Mouse (Mus musculus) MEL (cell line): Measurements from ENCODE around the gene Eml5. TPM values are rescaled to one million over a fixed set of nuclear protein-coding genes. Genes with fewer than 3 reads are reported as not detected.

ENCODE experiments used
- DNase-seq: peaks from one replicate; pipeline ENCODE4 v3.0.0; 2011; ENCODE audit warnings: low read depth, low spot score
- H3K27ac ChIP-seq: 2 replicates; pipeline ENCODE4 v1.5.1; 2012; ENCODE audit warnings: low read depth, mild to moderate bottlenecking, control low read depth, low read length, moderate library complexity; ENCODE audit not compliant: control insufficient read depth
- H3K27me3 ChIP-seq, 2 experiments: fragments of 150-350 bp in 1 of 2; sonication (generic) in 1 of 2; 2 replicates each; pipeline ENCODE4 v1.6.1; 2012; ENCODE audit warnings: low read length in 2 of 2, mild to moderate bottlenecking in 2 of 2, improper control_type of control experiment in 1 of 2, moderate library complexity in 1 of 2; ENCODE audit not compliant: insufficient read depth in 2 of 2, control insufficient read depth in 1 of 2
- H3K36me3 ChIP-seq, 2 experiments: 2 replicates each; pipeline ENCODE4 v1.6.1; 2012 to 2014; ENCODE audit warnings: low read length in 2 of 2, improper control_type of control experiment in 1 of 2, inconsistent platforms in 1 of 2, mild to moderate bottlenecking in 1 of 2; ENCODE audit not compliant: insufficient read depth in 2 of 2, control insufficient read depth in 1 of 2
- H3K4me1 ChIP-seq, 2 experiments: fragments of 150-350 bp in 1 of 2; sonication (generic) in 1 of 2; 2 replicates each; pipeline ENCODE4 v1.6.1; 2012; ENCODE audit warnings: low read length in 2 of 2, improper control_type of control experiment in 1 of 2, mild to moderate bottlenecking in 1 of 2; ENCODE audit not compliant: insufficient read depth in 2 of 2, control insufficient read depth in 1 of 2
- H3K4me3 ChIP-seq, 2 experiments: fragments of 150-350 bp in 1 of 2; sonication (generic) in 1 of 2; 2 replicates each; pipeline ENCODE4 v1.5.1; 2012; ENCODE audit warnings: low read depth in 2 of 2, low read length in 2 of 2, mild to moderate bottlenecking in 2 of 2, moderate library complexity in 2 of 2, control low read depth in 1 of 2, improper control_type of control experiment in 1 of 2; ENCODE audit not compliant: control insufficient read depth in 1 of 2, insufficient read depth in 1 of 2
- H3K79me2 ChIP-seq: 2 replicates; pipeline ENCODE4 v1.6.1; 2012; ENCODE audit warnings: mild to moderate bottlenecking, low read length, moderate library complexity; ENCODE audit not compliant: control insufficient read depth, poor library complexity, insufficient read depth
- H3K9ac ChIP-seq: 2 replicates; pipeline ENCODE4 v1.6.1; 2012; ENCODE audit warnings: low read depth, mild to moderate bottlenecking, control low read depth, low read length, moderate library complexity; ENCODE audit not compliant: control insufficient read depth, poor library complexity, severe bottlenecking
- H3K9me3 ChIP-seq: fragments of 150-350 bp; sonication (generic); replicated peaks from 2 replicates; pipeline ENCODE4 v1.6.1; 2012; ENCODE audit warnings: mild to moderate bottlenecking, low read length, improper control_type of control experiment, moderate library complexity; ENCODE audit not compliant: insufficient read depth
- BHLHE40 ChIP-seq: IDR thresholded peaks from 2 replicates; pipeline ENCODE4 v1.6.1; 2012; ENCODE audit warnings: low read depth, mild to moderate bottlenecking, inconsistent platforms, low read length, improper control_type of control experiment, borderline replicate concordance
- CHD1 ChIP-seq: IDR thresholded peaks from 2 replicates; pipeline ENCODE4 v1.6.1; 2012; ENCODE audit warnings: low read depth, mild to moderate bottlenecking, inconsistent platforms, low read length, improper control_type of control experiment
- CTCF ChIP-seq, 3 experiments: IDR thresholded peaks in 2 of 3; conservative IDR thresholded peaks in 1 of 3; 2 replicates each; pipeline ENCODE4 v1.5.1; 2011 to 2012; ENCODE audit warnings: low read length in 3 of 3, low read depth in 2 of 3, mild to moderate bottlenecking in 2 of 3, improper control_type of control experiment in 1 of 3, inconsistent platforms in 1 of 3, mixed read lengths in 1 of 3, moderate library complexity in 1 of 3; ENCODE audit not compliant: control insufficient read depth in 1 of 3, insufficient read depth in 1 of 3, poor library complexity in 1 of 3, severe bottlenecking in 1 of 3
- GABPA ChIP-seq: IDR thresholded peaks from 2 replicates; pipeline ENCODE4 v1.6.1; 2012; ENCODE audit warnings: low read depth, mild to moderate bottlenecking, inconsistent platforms, low read length, improper control_type of control experiment, moderate library complexity
- GATA1 ChIP-seq: IDR thresholded peaks from 2 replicates; pipeline ENCODE4 v1.6.1; 2011; ENCODE audit warnings: low read depth, low read length, improper control_type of control experiment
- KAT2A ChIP-seq: conservative IDR thresholded peaks from 2 replicates; pipeline ENCODE4 v1.6.1; 2012; ENCODE audit warnings: low read depth, low read length, improper control_type of control experiment, inconsistent platforms
- MAZ ChIP-seq: IDR thresholded peaks from 2 replicates; pipeline ENCODE4 v1.6.1; 2012; ENCODE audit warnings: low read depth, mild to moderate bottlenecking, inconsistent platforms, low read length, improper control_type of control experiment
- MYB ChIP-seq: IDR thresholded peaks from 2 replicates; pipeline ENCODE4 v1.6.1; 2011; ENCODE audit warnings: mild to moderate bottlenecking, low read depth, low read length, improper control_type of control experiment
- NRF1 ChIP-seq: IDR thresholded peaks from 2 replicates; pipeline ENCODE4 v1.6.1; 2014; ENCODE audit warnings: low read depth, mild to moderate bottlenecking, inconsistent platforms, low read length, improper control_type of control experiment, moderate library complexity; ENCODE audit not compliant: poor library complexity, insufficient read depth, severe bottlenecking
- POLR2AphosphoS2 ChIP-seq: IDR thresholded peaks from 2 replicates; pipeline ENCODE4 v1.6.1; 2011; ENCODE audit warnings: low read length, improper control_type of control experiment
- RAD21 ChIP-seq: IDR thresholded peaks from 2 replicates; pipeline ENCODE4 v1.6.1; 2011; ENCODE audit warnings: mild to moderate bottlenecking, low read depth, low read length, improper control_type of control experiment
- TBP ChIP-seq: IDR thresholded peaks from 2 replicates; pipeline ENCODE4 v1.8.0; 2011; ENCODE audit warnings: low read depth, low read length, improper control_type of control experiment
- TCF12 ChIP-seq: IDR thresholded peaks from 2 replicates; pipeline ENCODE4 v1.6.1; 2014; ENCODE audit warnings: low read depth, mild to moderate bottlenecking, inconsistent platforms, low read length, improper control_type of control experiment, moderate library complexity
- UBTF ChIP-seq: IDR thresholded peaks from 2 replicates; pipeline ENCODE4 v1.6.1; 2012; ENCODE audit warnings: low read depth, mild to moderate bottlenecking, inconsistent platforms, low read length, improper control_type of control experiment, moderate library complexity, borderline replicate concordance; ENCODE audit not compliant: insufficient read depth
- ZMIZ1 ChIP-seq: IDR thresholded peaks from 2 replicates; pipeline ENCODE4 v1.6.1; 2012; ENCODE audit warnings: low read depth, mild to moderate bottlenecking, inconsistent platforms, low read length, improper control_type of control experiment, moderate library complexity
- ZNF384 ChIP-seq: IDR thresholded peaks from 2 replicates; pipeline ENCODE4 v1.6.1; 2012; ENCODE audit warnings: low read depth, mild to moderate bottlenecking, inconsistent platforms, low read length, improper control_type of control experiment
- polyA plus RNA-seq, 2 experiments: library from polyadenylated mRNA; stranded (reverse) in 1 of 2; unstranded in 1 of 2; fragments of >175 nt in 1 of 2; fragments of >200 nt in 1 of 2; gene quantifications; 2 replicates each; pipeline versions ENCODE4 v1.2.1 to v1.2.4; 2012; ENCODE audit warnings: low replicate concordance in 2 of 2, low read depth in 1 of 2; ENCODE audit not compliant: insufficient read length in 2 of 2, insufficient read depth in 1 of 2, missing spikeins in 1 of 2
- total RNA-seq: library from RNA; depleted of rRNA; stranded (reverse); fragments of 300-350 nt; gene quantifications from 2 replicates; pipeline ENCODE4 v1.2.3, GENCODE M21; 2012

Gene Eml5
- total and polyA plus RNA-seq, 3 experiments = 4.7 to 13.2 TPM; not detected in 1

GRCm38 (mm10) chr12:98932441-98932840 lies 31.2 kb upstream of the Eml5 start:
- H3K27me3 ChIP-seq = peaks cover 0 to 2% of the 10 kb centered on the region in 2 experiments; a peak in 1 of 4 replicates
- no peak overlapping the region for H3K4me3 ChIP-seq
- H3K4me1 ChIP-seq = no peaks in the 10 kb centered on the region
- H3K36me3 ChIP-seq = no peaks in the 10 kb centered on the region
- no peaks in the 10 kb centered on the region for H3K79me2 ChIP-seq
- no peak for DNase-seq
- no peak overlapping the region for H3K9ac ChIP-seq
- TF ChIP-seq UBTF = no peak
- no peak for TF ChIP-seq ZNF384
- no peak for TF ChIP-seq CTCF (IDR thresholded peaks at IDR 0.05 in 2 of 3, conservative IDR thresholded peaks at IDR 0.05 in 1 of 3; ENCODE audit: control insufficient read depth in 1 of 3, insufficient read depth in 1 of 3, low read depth in 2 of 3, low read length in 3 of 3, poor library complexity in 1 of 3, severe bottlenecking in 1 of 3)
- no peak for TF ChIP-seq POLR2AphosphoS2
- H3K9me3 ChIP-seq = no peaks in the 10 kb centered on the region
- no peak overlapping the region for H3K27ac ChIP-seq

DNA sequence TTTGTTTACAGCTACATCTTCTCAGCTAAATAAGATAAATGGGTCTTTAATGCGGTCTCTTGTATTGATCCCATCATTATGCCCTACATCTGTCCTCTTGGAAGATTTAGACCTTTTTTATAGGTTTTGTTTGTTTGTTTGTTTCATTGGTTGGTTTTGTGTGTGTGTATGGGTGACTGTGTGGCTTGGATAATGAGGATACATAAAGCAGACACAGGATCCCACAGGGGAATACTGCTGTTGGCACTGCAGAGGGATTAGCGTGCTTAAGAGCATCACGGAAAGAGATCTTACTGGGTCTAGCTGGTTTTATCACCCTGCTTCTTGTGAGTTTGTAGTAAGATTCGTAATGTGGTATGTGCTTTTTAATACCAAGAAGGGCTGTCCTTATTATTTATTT lies 29.9 kb upstream of the Eml5 start:
- no peak for DNase-seq
- Histone ChIP-seq H3K9ac (no peak overlapping the region), H3K79me2 (no peaks in the 10 kb centered on the region), H3K27ac (no peak overlapping the region), H3K9me3 (no peaks in the 10 kb centered on the region), H3K36me3 (no peaks in the 10 kb centered on the region), H3K4me1 (no peaks in the 10 kb centered on the region), H3K27me3 (no peaks in the 10 kb centered on the region), H3K4me3 (no peak overlapping the region)
- TF ChIP-seq GATA1 (no peak), BHLHE40 (no peak), MAZ (no peak), UBTF (no peak), KAT2A (no peak), RAD21 (no peak), CTCF (IDR thresholded peaks at IDR 0.05 in 2 of 3, conservative IDR thresholded peaks at IDR 0.05 in 1 of 3; ENCODE audit: control insufficient read depth in 1 of 3, insufficient read depth in 1 of 3, low read depth in 2 of 3, low read length in 3 of 3, poor library complexity in 1 of 3, severe bottlenecking in 1 of 3) (no peak), MYB (no peak), TBP (no peak), TCF12 (no peak), GABPA (no peak), NRF1 (no peak), CHD1 (no peak), POLR2AphosphoS2 (no peak), ZMIZ1 (no peak)
